Mouse (Mus musculus): ENCODE measurements around the gene Gm49358.

Gene Gm49358

GRCm38 (mm10) chr10:86863429-86863828 lies 99.7 kb downstream of the Gm49358 start:
- DNase-seq (ENCODE audit: low read depth, low spot score): no peak

- DNase-seq (ENCODE audit: low read depth, low spot score): no peak
Observed at GRCm38 (mm10) chr10:86872121-86872520, 108.3 kb downstream of the Gm49358 start.

GRCm38 (mm10) chr10:86872591-86872990 lies 108.8 kb downstream of the Gm49358 start:
- no peak for DNase-seq (ENCODE audit: low read depth, low spot score)

- no peak for DNase-seq (ENCODE audit: low read depth, low spot score)
Observed at GRCm38 (mm10) chr10:86878721-86879120, 114.9 kb downstream of the Gm49358 start.

GRCm38 (mm10) chr10:86880071-86880806 lies 116.5 kb downstream of the Gm49358 start:
- DNase-seq (ENCODE audit: low read depth, low spot score): no peak

- DNase-seq (ENCODE audit: low read depth, low spot score): no peak
Observed at GRCm38 (mm10) chr10:86881448-86881847, 117.7 kb downstream of the Gm49358 start.
